Mouse (Mus musculus) lung, embryonic 16.5 days (tissue): ENCODE data around the gene Rnd1. TPM values are rescaled to one million over a fixed set of nuclear protein-coding genes. Genes with fewer than 3 reads are reported as not detected.
A peak's percentile ranks its signal among the peaks of the same experiment; 100 is the strongest.

Source experiments
- ATAC-seq: fragments of 200-750 bp; cut with Nextera tagmentation; 2 replicates; pipeline ENCODE4 v1.8.0; 2017; ENCODE audit warnings: low read depth, mild to moderate bottlenecking, moderate library complexity
- H3K27ac ChIP-seq: fragments of 300-500 bp; sonication (generic); 2 replicates; pipeline ENCODE4 v1.5.1; 2014; ENCODE audit warnings: mild to moderate bottlenecking, control low read depth, low read length
- H3K27me3 ChIP-seq: fragments of 300-500 bp; sonication (generic); 2 replicates; pipeline ENCODE4 v1.6.1; 2014; ENCODE audit warnings: low read depth, low read length, mixed read lengths; ENCODE audit not compliant: control insufficient read depth, insufficient read depth
- H3K36me3 ChIP-seq: fragments of 300-500 bp; sonication (generic); 2 replicates; pipeline ENCODE4 v1.6.1; 2014; ENCODE audit warnings: low read length; ENCODE audit not compliant: control insufficient read depth, insufficient read depth
- H3K4me1 ChIP-seq: fragments of 300-500 bp; sonication (generic); replicated peaks from 2 replicates; pipeline ENCODE4 v1.6.1; 2014; ENCODE audit warnings: low read length, mixed read lengths; ENCODE audit not compliant: control insufficient read depth, insufficient read depth
- H3K4me2 ChIP-seq: fragments of 300-500 bp; sonication (generic); 2 replicates; pipeline ENCODE4 v1.6.1; 2014; ENCODE audit warnings: low read depth, low read length, control low read depth
- H3K4me3 ChIP-seq: fragments of 300-500 bp; sonication (generic); 2 replicates; pipeline ENCODE4 v1.5.1; 2014; ENCODE audit warnings: mild to moderate bottlenecking, low read length, control low read depth
- H3K9ac ChIP-seq: fragments of 300-500 bp; sonication (generic); 2 replicates; pipeline ENCODE4 v1.6.1; 2014; ENCODE audit warnings: low read length, control low read depth
- H3K9me3 ChIP-seq: fragments of 300-500 bp; sonication (generic); 2 replicates; pipeline ENCODE4 v1.6.1; 2016; ENCODE audit warnings: low read length; ENCODE audit not compliant: control insufficient read depth
- WGBS: fragments of 180-500 bp; shearing (Covaris S2); extraction: QIAGEN DNeasy Blood & Tissue Kit; methylation state at CpG from one replicate; pipeline ENCODE4 v1.1.7; 2014; 5-methylcytosine and 5-hydroxymethylcytosine counted together
- polyA plus RNA-seq: library from polyadenylated mRNA; unstranded; fragments of >200 nt; fragmentation: Nextera tagmentation; extraction: Ambion mirVana; gene quantifications from 2 replicates; pipeline ENCODE4 v1.2.1, GENCODE M21; 2015

The Rnd1 gene
- polyA plus RNA-seq, 1 experiment from 2014 or later = 0.68 TPM

DNA sequence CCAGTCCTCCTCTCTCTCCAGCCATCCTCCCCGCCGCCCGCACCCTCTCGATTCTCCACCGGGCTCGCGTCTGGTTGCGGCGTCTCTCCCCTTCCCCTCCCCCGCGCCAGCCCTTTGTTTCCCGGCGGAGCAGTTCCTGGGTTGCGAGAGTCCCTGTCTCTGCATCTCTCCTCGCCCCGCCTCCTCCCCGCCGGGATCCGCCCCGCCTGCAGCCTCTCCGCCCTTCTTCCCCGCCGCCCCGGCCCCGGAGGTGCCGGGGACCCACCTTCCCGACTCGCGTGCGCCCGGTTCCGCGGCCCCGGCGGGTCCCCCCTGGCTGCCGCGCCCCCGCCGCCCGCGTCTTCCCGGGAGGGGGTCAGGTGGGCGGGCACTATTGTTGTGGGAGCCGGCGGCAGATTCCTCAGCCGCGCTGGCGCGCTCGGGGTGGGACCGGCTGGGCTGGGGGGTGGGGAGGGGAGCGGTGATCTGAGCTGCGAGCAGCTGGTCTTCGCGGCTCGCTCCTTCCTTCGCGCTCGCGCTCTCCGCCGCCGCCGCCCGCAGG is 42.6 kb downstream of the Rnd1 start:
- Histone ChIP-seq H3K36me3 (no peaks in the 10 kb centered on the region), H3K4me3 (peak overlapping the region; percentile 81), H3K4me2 (peak overlapping the region; percentile 95), H3K4me1 (peaks cover 32% of the 10 kb centered on the region), H3K27ac (peak overlapping the region; percentile 60), H3K9me3 (no peaks in the 10 kb centered on the region), H3K27me3 (peaks cover 24% of the 10 kb centered on the region), H3K9ac (peak overlapping the region; percentile 84)
- ATAC-seq = peak; percentile 68
- whole genome bisulfite sequencing = under 1% methylated on average over 51 of the region's 65 CpGs

DNA sequence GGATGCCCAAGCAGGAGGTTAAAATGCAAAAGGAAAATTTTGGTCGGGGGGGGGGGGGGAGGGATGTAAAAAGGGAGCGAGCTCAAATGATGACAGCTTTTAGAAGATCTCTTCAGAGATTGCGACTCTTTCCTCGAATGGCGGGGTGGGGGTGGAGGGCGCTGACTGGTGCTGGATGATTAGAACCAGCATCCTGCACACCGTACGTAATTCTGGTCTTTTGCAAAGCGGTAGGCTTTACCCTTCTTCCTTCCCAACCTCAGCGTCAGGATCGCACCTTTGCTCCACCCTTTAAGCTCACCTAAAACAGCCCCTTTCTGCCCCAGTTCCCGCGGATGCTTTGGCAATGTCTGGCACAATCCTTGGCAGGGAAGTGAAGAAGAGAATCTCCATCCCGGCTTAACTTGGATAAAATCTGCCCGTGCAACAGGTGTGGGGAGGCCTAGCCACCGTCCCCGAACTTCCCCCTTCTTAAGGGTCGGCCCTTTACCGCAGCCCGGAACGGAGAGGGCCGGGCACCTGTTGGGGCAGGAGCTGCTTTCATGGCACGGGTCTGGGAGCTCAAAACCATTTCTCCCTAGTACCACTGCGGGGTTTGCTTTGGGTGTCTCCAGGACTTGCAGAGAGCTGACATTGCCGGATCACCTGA is 43.3 kb downstream of the Rnd1 start:
- WGBS = under 1% methylated on average over 24 of the region's 25 CpGs
- ATAC-seq = no peak; the same call in 1 of the 2 replicates
- no peaks in the 10 kb centered on the region for H3K9me3 ChIP-seq
- no peaks in the 10 kb centered on the region for H3K36me3 ChIP-seq
- peak overlapping the region; percentile 84 for H3K9ac ChIP-seq
- H3K4me2 ChIP-seq = peak overlapping the region; percentile 95
- peak overlapping the region; percentile 81 for H3K4me3 ChIP-seq
- H3K27ac ChIP-seq = peak overlapping the region; percentile 23; the same call in 1 of the 2 replicates
- peaks cover 24% of the 10 kb centered on the region for H3K27me3 ChIP-seq
- peaks cover 34% of the 10 kb centered on the region for H3K4me1 ChIP-seq

GRCm38 (mm10) chr15:98632921-98633320 is 44.3 kb downstream of the Rnd1 start:
- no peaks in the 10 kb centered on the region for H3K9me3 ChIP-seq
- no peak overlapping the region for H3K9ac ChIP-seq
- no peak for ATAC-seq
- 4% methylated on average over 4 of the region's 4 CpGs for WGBS
- no peak overlapping the region for H3K27ac ChIP-seq
- peaks cover 37% of the 10 kb centered on the region for H3K4me1 ChIP-seq
- peaks cover 24% of the 10 kb centered on the region for H3K27me3 ChIP-seq
- H3K36me3 ChIP-seq = no peaks in the 10 kb centered on the region
- peak overlapping the region; percentile 53 for H3K4me3 ChIP-seq
- peak overlapping the region; percentile 65 for H3K4me2 ChIP-seq

- peak; percentile 78 for ATAC-seq
- Histone ChIP-seq H3K27me3 (peaks cover 24% of the 10 kb centered on the region), H3K4me3 (peak overlapping the region; percentile 53), H3K27ac (no peak overlapping the region), H3K36me3 (no peaks in the 10 kb centered on the region), H3K4me1 (peaks cover 37% of the 10 kb centered on the region), H3K4me2 (peak overlapping the region; percentile 65), H3K9me3 (no peaks in the 10 kb centered on the region), H3K9ac (peak overlapping the region; percentile 66)
- 0% methylated on average over 25 of the region's 25 CpGs for whole genome bisulfite sequencing
These were observed 45.0 kb downstream of the Rnd1 start for GRCm38 (mm10) chr15:98632107-98632744.

DNA sequence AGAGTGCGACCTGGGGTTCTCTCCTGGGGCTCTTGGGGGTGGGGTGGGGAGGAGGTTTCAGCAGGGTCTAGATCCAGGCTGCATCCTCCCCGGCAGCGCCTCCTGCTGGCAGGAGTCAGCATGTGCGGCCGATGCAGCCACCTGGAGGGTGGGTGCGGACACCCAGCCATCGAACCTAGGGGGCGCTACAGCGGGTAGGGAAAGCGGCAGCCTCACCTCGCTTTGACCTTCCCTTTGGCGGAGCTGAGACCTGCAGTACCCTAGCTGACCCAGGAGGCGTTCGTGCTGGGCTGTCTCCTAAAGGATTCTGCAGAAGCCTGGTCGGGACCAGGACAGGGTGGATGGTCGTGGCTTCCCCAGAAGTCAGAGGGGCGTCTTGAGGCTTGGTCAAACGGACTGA is 45.8 kb downstream of the Rnd1 start:
- peaks cover 24% of the 10 kb centered on the region for H3K27me3 ChIP-seq

GRCm38 (mm10) chr15:98630540-98630939 is 46.7 kb downstream of the Rnd1 start, which contains the start of gene Cacnb3:
Gene Cacnb3, plus strand, starts transcription at chr15:98630840.
- Histone ChIP-seq H3K27ac (no peak within 1 kb of the TSS), H3K9ac (peak within 1 kb of the TSS; percentile 66), H3K36me3 (no peaks in the 10 kb centered on the region), H3K4me2 (peak within 1 kb of the TSS; percentile 65), H3K9me3 (no peaks in the 10 kb centered on the region), H3K4me1 (peaks cover 30% of the 10 kb centered on the region), H3K4me3 (peak within 1 kb of the TSS; percentile 53), H3K27me3 (peaks cover 20% of the 10 kb centered on the region)
- 47% methylated on average over 4 of the region's 4 CpGs for WGBS
- ATAC-seq = no peak

More for the DNA sequence above, 45.8 kb downstream of the Rnd1 start:
- Histone ChIP-seq H3K9me3 (no peaks in the 10 kb centered on the region), H3K36me3 (no peaks in the 10 kb centered on the region), H3K4me1 (peaks cover 37% of the 10 kb centered on the region), H3K9ac (peak overlapping the region; percentile 66), H3K4me2 (peak overlapping the region; percentile 65), H3K4me3 (peak overlapping the region; percentile 53), H3K27ac (no peak overlapping the region)
- ATAC-seq = peak; percentile 15; the same call in 1 of the 2 replicates
- under 1% methylated on average over 17 of the region's 18 CpGs for WGBS

- H3K36me3 ChIP-seq = no peaks in the 10 kb centered on the region
- no peak overlapping the region for H3K9ac ChIP-seq
- no peaks in the 10 kb centered on the region for H3K9me3 ChIP-seq
- peak overlapping the region; percentile 36; the same call in 1 of the 2 replicates for H3K27ac ChIP-seq
- no peak overlapping the region for H3K4me2 ChIP-seq
- H3K4me1 ChIP-seq = peaks cover 30% of the 10 kb centered on the region
- ATAC-seq = no peak
- no peak overlapping the region for H3K4me3 ChIP-seq
- H3K27me3 ChIP-seq = peaks cover 20% of the 10 kb centered on the region
- WGBS = 38% methylated on average over 6 of the region's 6 CpGs
These were observed 47.8 kb downstream of the Rnd1 start for GRCm38 (mm10) chr15:98629464-98629863.

DNA sequence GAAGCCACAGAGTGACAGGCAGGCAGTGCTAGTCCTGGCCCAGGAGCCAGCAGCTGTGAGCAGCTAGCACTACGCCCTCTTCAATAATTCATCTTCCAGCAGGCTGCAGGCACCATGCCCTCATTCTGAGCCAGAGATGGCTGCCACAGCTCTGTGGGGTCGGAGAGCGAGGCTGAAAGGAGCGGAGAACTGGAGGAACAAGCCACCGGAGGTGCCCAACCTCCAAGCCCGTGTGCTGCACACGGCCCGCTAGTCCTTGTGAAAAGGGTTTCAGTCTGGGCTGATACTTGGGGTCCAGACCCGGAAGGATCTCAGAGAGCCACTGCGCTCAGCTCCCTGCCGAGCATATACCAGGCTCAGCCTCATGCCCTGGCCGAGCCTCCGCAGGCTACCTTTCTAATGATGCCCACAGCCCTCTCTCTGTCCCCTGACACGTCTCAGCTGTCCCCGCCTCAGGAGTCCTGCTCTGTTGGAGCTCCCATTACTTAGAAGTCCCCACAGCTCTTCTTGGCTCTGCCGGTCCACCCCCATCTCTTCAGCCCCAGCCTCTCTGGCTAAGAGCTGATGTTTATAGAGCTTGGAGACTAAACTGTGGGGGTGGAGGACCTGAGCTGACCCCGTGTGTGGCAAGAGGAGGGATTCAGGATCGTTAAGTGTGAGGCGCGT is 48.5 kb downstream of the Rnd1 start:
- Histone ChIP-seq H3K27ac (no peak overlapping the region), H3K9ac (peak overlapping the region; percentile 45), H3K4me3 (peak overlapping the region; percentile 9; the same call in 1 of the 2 replicates), H3K4me2 (peak overlapping the region; percentile 42), H3K27me3 (peaks cover 15% of the 10 kb centered on the region), H3K36me3 (no peaks in the 10 kb centered on the region), H3K4me1 (peaks cover 24% of the 10 kb centered on the region), H3K9me3 (no peaks in the 10 kb centered on the region)
- 7% methylated on average over 20 of the region's 20 CpGs for WGBS
- peak; percentile 28 for ATAC-seq
